Mouse (Mus musculus): ENCODE results near the gene Gm45062. TPM values are rescaled to one million over a fixed set of nuclear protein-coding genes. Genes with fewer than 3 reads are reported as not detected.
A peak's percentile ranks its signal among the peaks of the same experiment; 100 is the strongest.

The Gm45062 gene
- polyA plus RNA-seq, 1 experiment from 2014 or later = 11.4 TPM

DNA sequence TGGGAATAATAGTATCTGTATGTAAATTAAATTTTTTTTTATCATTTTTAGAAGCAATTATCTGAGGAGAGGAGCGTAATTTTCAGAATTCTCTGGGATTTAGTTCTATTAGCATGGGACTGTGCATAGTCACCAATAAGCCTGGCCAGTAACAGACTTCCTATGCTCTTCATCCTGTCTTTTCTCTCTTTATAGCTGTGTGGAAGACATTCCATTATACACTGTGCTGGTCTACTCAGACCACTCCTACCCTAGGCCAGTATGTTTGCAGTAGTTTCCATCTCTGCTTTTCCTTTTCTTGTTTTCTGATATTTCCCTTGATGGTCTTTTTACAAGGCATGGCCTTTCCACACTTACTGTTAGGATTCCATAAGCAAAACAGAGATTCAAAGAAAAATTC, 74.1 kb downstream of the Gm45062 start:
- no peak for ATAC-seq (replicated peaks; ENCODE audit: low FRiP score)
- H3K4me3 ChIP-seq (replicated peaks) = no peak overlapping the region
- no peak overlapping the region for H3K27ac ChIP-seq
- no peak overlapping the region for H3K4me2 ChIP-seq
- H3K9ac ChIP-seq = no peak overlapping the region
- no peaks in the 10 kb centered on the region for H3K4me1 ChIP-seq
- H3K36me3 ChIP-seq = no peaks in the 10 kb centered on the region
- no peaks in the 10 kb centered on the region for H3K27me3 ChIP-seq
- 97% methylated on average over 1 of the region's 1 CpGs for WGBS
- no peaks in the 10 kb centered on the region for H3K9me3 ChIP-seq (replicated peaks)

DNA sequence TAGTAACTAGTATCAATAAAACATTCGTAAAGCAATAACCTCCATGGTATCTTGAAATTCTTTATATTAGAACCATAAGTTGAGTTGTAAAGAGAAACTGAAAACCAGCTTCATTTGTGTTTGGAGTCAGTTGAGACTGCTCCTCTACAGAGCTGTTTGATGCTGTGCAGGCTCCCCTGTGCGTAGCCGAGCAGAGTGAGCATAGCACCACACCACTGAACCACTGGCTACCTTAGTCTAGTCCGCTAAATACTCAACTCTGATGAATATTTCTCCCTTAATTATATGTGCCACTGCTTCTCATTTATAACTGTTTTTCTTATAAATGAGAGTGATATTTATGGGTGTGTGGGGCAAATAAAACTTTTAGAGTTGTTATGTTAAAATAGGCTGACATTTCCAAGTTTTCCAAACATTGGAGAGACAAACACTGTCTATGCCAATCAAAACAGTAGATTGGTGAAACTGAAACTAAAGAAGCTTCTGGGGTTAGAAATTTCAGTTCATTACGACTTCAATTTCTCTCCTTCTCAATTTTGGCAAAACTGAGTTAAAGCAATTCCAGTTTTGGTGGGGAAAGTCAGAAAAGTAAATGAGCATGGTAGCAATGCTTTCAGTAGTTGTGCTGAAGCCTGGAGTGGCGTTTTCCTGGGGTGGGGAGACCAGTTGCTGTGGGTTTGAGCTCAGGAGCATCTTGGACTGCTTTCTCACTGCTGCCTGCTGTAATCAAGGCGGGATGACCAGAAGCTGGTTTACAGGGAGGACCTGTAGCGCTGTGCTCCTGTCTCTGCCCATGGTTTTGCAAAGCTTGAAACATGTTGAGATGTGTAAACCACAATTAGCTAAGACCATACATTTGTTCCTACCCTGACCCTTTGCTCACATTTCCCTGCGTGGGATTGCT, 77.5 kb downstream of the Gm45062 start:
- Histone ChIP-seq H3K4me2 (peak overlapping the region; percentile 14; the same call in 1 of the 2 replicates), H3K4me1 (no peaks in the 10 kb centered on the region), H3K9ac (no peak overlapping the region), H3K27ac (no peak overlapping the region), H3K27me3 (no peaks in the 10 kb centered on the region), H3K9me3 (replicated peaks) (no peaks in the 10 kb centered on the region), H3K4me3 (replicated peaks) (no peak overlapping the region), H3K36me3 (no peaks in the 10 kb centered on the region)
- WGBS = 75% methylated on average over 9 of the region's 9 CpGs
- no peak for ATAC-seq (replicated peaks; ENCODE audit: low FRiP score)

DNA sequence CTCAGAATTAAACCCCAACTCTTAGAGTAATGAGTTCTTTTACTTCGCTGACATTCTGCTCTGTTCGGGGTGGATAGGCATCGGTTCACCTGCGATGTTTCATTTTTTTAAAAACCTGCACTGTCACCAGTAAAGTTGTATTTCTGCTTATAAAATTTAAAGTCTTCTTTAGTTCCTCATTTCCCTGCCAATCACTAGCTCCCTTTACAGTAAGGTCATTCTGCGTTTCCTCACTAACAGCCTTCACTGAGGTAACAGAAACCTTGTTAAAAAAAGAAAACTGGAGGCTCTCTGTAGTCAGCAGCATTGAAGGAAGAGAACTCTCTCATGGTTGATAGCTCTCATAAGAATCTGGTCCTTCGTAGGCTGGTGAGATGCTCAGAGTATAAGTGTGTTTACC, 80.2 kb downstream of the Gm45062 start:
- Histone ChIP-seq H3K4me3 (replicated peaks) (no peak overlapping the region), H3K36me3 (no peaks in the 10 kb centered on the region), H3K9ac (no peak overlapping the region), H3K27me3 (no peaks in the 10 kb centered on the region), H3K27ac (no peak overlapping the region), H3K4me1 (no peaks in the 10 kb centered on the region), H3K4me2 (no peak overlapping the region), H3K9me3 (replicated peaks) (no peaks in the 10 kb centered on the region)
- WGBS = 88% methylated on average over 6 of the region's 6 CpGs
- ATAC-seq (replicated peaks; ENCODE audit: low FRiP score) = no peak

DNA sequence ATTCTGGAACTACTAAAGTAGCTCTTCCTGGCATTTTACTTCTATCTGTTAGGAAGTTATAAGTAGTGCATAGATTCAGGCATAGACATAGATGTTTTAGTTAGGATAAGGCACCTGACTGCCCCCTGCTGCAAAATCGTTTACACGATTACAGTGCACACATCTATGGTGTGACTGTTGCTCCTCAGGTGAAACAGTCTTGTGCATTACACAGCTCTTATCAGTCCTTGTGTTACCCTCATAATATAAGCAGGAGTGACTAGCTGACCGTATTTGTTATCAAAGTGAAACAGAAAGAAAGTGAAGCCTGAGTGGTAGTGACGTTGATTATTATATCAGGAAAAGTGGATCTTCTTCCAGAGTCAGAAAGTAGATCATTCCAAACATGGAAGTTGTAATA, 84.0 kb downstream of the Gm45062 start:
- no peak for ATAC-seq (replicated peaks; ENCODE audit: low FRiP score)
- Histone ChIP-seq H3K4me2 (no peak overlapping the region), H3K27ac (no peak overlapping the region), H3K9me3 (replicated peaks) (no peaks in the 10 kb centered on the region), H3K4me1 (no peaks in the 10 kb centered on the region), H3K9ac (no peak overlapping the region), H3K27me3 (no peaks in the 10 kb centered on the region), H3K36me3 (no peaks in the 10 kb centered on the region), H3K4me3 (replicated peaks) (no peak overlapping the region)
- WGBS = 94% methylated on average over 4 of the region's 4 CpGs

DNA sequence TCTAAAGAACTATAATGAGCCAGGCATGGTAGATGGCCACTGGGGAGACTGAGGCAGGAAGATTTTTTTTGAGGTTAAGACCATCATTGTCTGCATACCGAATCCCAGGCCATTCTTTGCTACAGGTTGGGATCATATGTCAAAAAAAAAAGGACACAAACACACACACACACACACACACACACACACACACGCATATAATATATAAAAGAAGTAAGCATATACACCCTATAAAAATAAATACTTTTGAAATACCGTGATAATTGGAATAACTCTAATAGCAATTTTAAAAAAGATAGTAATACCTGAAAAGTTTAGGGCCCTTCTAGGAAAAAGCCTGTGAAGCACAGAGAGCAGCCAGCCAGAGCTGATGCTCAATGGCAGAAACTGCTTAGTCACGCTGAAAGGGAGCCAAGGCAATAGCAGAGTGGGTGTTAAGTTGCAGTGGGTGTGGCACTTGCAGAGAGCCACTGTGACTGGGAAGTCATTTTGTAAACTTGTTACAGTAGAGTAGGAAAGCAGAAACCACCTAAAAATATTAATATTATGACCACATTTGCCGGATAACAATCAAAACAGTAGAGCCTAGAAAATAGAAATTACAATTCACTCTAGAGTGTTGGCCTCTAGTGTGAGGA, 86.1 kb downstream of the Gm45062 start:
- Histone ChIP-seq H3K27ac (no peak overlapping the region), H3K9ac (no peak overlapping the region), H3K36me3 (no peaks in the 10 kb centered on the region), H3K4me2 (no peak overlapping the region), H3K9me3 (replicated peaks) (no peaks in the 10 kb centered on the region), H3K27me3 (no peaks in the 10 kb centered on the region), H3K4me1 (no peaks in the 10 kb centered on the region), H3K4me3 (replicated peaks) (no peak overlapping the region)
- 74% methylated on average over 5 of the region's 5 CpGs for WGBS
- peak; percentile 82; the same call in 1 of the 2 replicates for ATAC-seq (replicated peaks; ENCODE audit: low FRiP score)

DNA sequence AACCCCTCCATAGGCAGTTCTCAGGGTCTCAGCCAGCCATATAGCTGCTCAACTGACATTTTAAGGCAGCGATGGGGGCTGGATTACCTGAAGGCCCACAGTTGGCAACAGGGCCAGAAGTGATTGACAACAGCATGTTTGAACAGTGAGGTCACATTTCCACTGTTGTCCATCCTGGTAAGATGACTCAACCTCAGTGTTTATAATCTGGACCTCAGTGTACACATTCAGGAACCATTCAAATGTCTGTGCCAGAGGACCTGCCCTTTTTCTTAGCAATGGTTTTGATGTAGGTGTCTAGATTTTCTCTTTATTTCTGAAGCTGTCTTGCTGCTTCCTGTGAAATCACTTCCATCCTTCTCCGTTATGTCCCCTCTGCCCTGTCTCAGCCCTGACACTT, 87.9 kb downstream of the Gm45062 start:
- Histone ChIP-seq H3K4me1 (no peaks in the 10 kb centered on the region), H3K36me3 (no peaks in the 10 kb centered on the region), H3K9me3 (replicated peaks) (no peaks in the 10 kb centered on the region), H3K27ac (no peak overlapping the region), H3K9ac (no peak overlapping the region), H3K4me3 (replicated peaks) (no peak overlapping the region), H3K4me2 (no peak overlapping the region), H3K27me3 (no peaks in the 10 kb centered on the region)
- ATAC-seq (replicated peaks; ENCODE audit: low FRiP score) = no peak
- WGBS = 80% methylated on average over 2 of the region's 2 CpGs

DNA sequence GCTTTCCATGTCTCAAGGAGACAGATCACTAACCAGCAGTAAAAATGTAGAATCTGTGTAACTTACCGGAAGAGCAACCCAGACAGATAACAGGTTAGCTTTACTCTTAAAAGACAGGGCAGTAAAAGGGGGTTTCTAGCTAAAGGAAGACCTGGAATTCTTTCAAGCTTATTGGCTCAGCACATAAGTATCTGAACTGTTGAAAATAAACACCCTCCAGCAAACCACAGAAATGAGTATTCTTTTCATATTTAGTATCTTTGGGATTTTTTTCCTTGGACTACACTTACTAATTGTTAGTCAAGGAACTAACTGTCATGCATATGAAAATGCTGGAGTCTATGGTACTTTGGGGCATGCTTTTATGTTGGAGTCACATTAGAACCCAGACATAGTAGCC, 89.1 kb downstream of the Gm45062 start:
- no peaks in the 10 kb centered on the region for H3K27me3 ChIP-seq
- H3K4me2 ChIP-seq = no peak overlapping the region
- no peaks in the 10 kb centered on the region for H3K9me3 ChIP-seq (replicated peaks)
- H3K36me3 ChIP-seq = no peaks in the 10 kb centered on the region
- no peak overlapping the region for H3K27ac ChIP-seq
- H3K4me1 ChIP-seq = peaks cover 2% of the 10 kb centered on the region
- H3K4me3 ChIP-seq (replicated peaks) = no peak overlapping the region
- H3K9ac ChIP-seq = no peak overlapping the region
- ATAC-seq (replicated peaks; ENCODE audit: low FRiP score) = no peak
- WGBS = 89% methylated on average over 1 of the region's 1 CpGs

DNA sequence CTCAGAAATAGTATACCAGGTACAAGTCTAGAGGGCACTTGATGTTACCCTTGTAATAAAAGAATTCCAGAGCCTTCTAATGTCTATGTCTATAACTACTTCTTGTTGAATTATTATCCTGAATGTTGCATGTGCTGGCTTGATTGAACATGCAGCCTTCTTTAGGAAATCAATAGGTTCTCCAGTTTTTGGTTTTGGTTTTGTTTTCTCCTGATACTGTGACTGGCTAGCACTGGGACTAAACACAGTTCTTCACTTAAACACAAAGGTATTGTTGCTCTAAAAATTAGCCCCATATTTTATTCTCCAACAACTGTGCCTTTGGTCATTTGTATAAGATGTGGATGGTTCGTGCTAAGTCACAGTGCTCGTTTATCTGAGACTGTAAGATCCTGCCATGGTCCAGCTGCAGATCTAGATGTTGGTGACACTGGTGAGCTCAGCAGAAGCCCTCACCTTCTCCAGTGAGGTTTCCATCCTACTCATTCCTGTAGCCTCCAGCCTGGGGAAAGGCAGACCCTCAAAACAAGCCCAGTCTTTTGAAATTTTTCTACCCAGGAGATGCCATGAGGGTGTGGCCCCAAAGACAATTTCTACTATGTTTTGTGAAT, 89.9 kb downstream of the Gm45062 start:
- WGBS = 84% methylated on average over 2 of the region's 2 CpGs
- no peak overlapping the region for H3K27ac ChIP-seq
- peaks cover 6% of the 10 kb centered on the region for H3K4me1 ChIP-seq
- H3K27me3 ChIP-seq = no peaks in the 10 kb centered on the region
- H3K4me3 ChIP-seq (replicated peaks) = no peak overlapping the region
- no peak overlapping the region for H3K9ac ChIP-seq
- no peaks in the 10 kb centered on the region for H3K36me3 ChIP-seq
- H3K9me3 ChIP-seq (replicated peaks) = no peaks in the 10 kb centered on the region
- no peak for ATAC-seq (replicated peaks; ENCODE audit: low FRiP score)
- H3K4me2 ChIP-seq = no peak overlapping the region

DNA sequence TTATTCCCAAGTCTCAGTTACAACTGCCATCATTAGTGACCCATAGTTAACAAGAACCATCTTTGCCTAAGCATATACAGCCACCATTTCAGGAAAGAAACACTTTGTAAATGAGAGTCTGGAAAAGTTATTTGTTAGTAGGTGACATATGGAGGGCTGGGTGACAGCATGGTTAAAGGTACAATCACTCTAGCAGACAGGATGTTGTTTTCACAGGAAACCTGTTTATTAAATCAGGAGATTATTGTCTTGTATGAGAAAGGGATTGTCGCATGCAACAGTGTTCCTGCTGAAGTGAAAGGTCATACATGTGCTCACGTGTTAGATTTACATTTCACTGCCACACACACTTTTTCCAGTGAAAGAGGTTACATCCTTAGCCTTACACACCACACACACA, 92.3 kb downstream of the Gm45062 start:
- H3K9me3 ChIP-seq (replicated peaks) = no peaks in the 10 kb centered on the region
- H3K9ac ChIP-seq = no peak overlapping the region
- ATAC-seq (replicated peaks; ENCODE audit: low FRiP score) = no peak
- no peak overlapping the region for H3K4me3 ChIP-seq (replicated peaks)
- no peaks in the 10 kb centered on the region for H3K36me3 ChIP-seq
- no peaks in the 10 kb centered on the region for H3K27me3 ChIP-seq
- peaks cover 6% of the 10 kb centered on the region for H3K4me1 ChIP-seq
- 72% methylated on average over 2 of the region's 2 CpGs for WGBS
- no peak overlapping the region for H3K4me2 ChIP-seq
- no peak overlapping the region for H3K27ac ChIP-seq

DNA sequence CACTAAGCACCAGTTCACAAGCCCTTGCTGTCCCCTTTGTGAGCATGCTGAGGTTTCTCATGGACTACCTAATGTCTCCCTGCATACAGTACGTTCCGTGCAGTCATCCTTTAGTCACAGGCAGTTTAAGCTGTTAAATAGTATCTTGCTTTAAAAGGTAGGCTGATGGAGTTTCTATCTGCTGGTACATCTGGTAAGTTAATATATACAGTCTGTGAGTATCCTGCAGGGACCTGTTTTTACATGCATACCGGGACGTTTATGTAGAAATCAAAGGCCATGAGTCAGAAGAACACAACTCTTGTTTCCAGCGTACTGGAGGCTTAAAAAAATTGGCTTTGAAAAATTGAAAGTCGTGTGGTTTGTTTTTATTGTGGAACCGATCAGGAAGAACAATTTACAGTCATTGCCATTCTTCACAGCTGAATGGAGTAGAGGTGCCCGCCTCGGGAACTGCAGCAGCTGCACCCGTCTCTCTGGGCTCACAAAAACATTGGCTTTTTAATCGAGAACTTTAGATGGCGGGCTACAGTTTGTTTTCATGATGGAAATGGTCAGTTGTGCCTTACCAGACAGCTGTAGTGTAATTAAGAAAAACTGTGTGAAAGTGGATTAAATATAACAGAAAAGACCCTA, 93.4 kb downstream of the Gm45062 start:
- peak; percentile 82 for ATAC-seq (replicated peaks; ENCODE audit: low FRiP score)
- Histone ChIP-seq H3K9ac (no peak overlapping the region), H3K27ac (peak overlapping the region; percentile 46), H3K27me3 (no peaks in the 10 kb centered on the region), H3K9me3 (replicated peaks) (no peaks in the 10 kb centered on the region), H3K4me1 (peaks cover 6% of the 10 kb centered on the region), H3K4me3 (replicated peaks) (0 out of 2 replicates have a peak overlapping the region, but pooled peaks have one; percentile 1), H3K4me2 (peak overlapping the region; percentile 29), H3K36me3 (no peaks in the 10 kb centered on the region)
- WGBS = 20% methylated on average over 12 of the region's 12 CpGs

DNA sequence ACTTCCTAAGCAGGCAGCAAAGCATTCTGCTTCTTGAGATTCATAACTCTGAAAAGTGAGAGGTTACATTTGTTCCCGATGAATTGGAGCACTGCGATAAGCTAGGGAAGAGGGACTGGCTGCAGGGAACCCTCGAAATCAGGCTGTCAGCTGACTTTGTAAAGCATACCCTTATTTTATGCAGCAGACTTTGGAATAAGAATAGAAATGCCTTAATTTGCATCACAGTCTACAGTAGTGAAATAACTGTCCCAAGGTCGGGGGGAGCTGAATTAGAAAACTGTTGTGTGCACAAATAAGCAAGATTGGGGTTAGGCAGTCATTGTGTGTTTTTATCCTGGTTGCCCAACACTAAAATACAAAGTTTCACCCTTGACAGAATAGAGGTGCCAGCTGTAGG, 94.2 kb downstream of the Gm45062 start:
- Histone ChIP-seq H3K27ac (no peak overlapping the region), H3K27me3 (no peaks in the 10 kb centered on the region), H3K9ac (no peak overlapping the region), H3K9me3 (replicated peaks) (no peaks in the 10 kb centered on the region), H3K4me2 (no peak overlapping the region), H3K4me3 (replicated peaks) (no peak overlapping the region), H3K4me1 (peaks cover 6% of the 10 kb centered on the region), H3K36me3 (no peaks in the 10 kb centered on the region)
- WGBS = 65% methylated on average over 4 of the region's 4 CpGs
- ATAC-seq (replicated peaks; ENCODE audit: low FRiP score) = no peak

DNA sequence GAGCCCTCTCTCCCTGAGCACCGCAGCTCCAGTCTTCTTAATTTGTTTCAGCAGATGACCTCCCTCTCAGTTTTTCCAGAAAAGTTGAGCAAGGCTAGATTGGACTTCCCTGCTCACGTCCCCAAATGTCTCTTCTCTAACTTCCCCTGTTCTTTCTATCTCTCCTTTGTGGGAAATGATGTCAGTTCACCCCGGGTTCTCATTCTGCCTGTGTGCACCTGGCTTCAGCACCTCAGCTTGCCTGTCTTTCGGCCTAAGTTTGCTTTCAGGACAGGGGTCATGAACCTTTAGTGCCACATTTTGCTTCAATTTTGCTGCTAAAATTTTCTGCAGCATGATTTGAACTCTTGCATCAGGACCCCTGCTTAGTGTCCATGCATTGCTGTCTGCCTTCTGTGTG, 95.6 kb downstream of the Gm45062 start:
- Histone ChIP-seq H3K9ac (no peak overlapping the region), H3K4me2 (no peak overlapping the region), H3K9me3 (replicated peaks) (no peaks in the 10 kb centered on the region), H3K36me3 (no peaks in the 10 kb centered on the region), H3K4me1 (peaks cover 6% of the 10 kb centered on the region), H3K27ac (no peak overlapping the region), H3K4me3 (replicated peaks) (no peak overlapping the region), H3K27me3 (no peaks in the 10 kb centered on the region)
- ATAC-seq (replicated peaks; ENCODE audit: low FRiP score) = no peak
- 87% methylated on average over 4 of the region's 4 CpGs for WGBS

All from kidney, embryonic 15.5 days (tissue).